Mouse (Mus musculus) megakaryocyte, embryonic 14.5 days (primary cell): ENCODE results near the gene Psapl1.

Experiments used
- FLI1 ChIP-seq: IDR thresholded peaks from 2 replicates; pipeline ENCODE4 v1.6.1; 2012; ENCODE audit warnings: low read length, inconsistent platforms, mixed read lengths
- GATA1 ChIP-seq: IDR thresholded peaks from 3 replicates; pipeline ENCODE4 v1.6.1; 2012; ENCODE audit warnings: mixed read lengths, low read length, inconsistent platforms, borderline replicate concordance

GRCm38 (mm10) chr5:36202781-36203180 lies 1.0 kb upstream of the Psapl1 start:
- TF ChIP-seq GATA1 (no peak), FLI1 (no peak)
